Mouse (Mus musculus) cerebellum, adult 11-12 months (tissue): ENCODE measurements at regions not wholly inside any gene's neighbourhood (a gene's known extent, or its start where the extent isn't known, plus 50 kb on each side); places are given as distances from the start of the nearest gene placed in this dataset.

Experiments
- DNase-seq: peaks from one replicate; pipeline ENCODE4 v3.0.0; 2022

DNA sequence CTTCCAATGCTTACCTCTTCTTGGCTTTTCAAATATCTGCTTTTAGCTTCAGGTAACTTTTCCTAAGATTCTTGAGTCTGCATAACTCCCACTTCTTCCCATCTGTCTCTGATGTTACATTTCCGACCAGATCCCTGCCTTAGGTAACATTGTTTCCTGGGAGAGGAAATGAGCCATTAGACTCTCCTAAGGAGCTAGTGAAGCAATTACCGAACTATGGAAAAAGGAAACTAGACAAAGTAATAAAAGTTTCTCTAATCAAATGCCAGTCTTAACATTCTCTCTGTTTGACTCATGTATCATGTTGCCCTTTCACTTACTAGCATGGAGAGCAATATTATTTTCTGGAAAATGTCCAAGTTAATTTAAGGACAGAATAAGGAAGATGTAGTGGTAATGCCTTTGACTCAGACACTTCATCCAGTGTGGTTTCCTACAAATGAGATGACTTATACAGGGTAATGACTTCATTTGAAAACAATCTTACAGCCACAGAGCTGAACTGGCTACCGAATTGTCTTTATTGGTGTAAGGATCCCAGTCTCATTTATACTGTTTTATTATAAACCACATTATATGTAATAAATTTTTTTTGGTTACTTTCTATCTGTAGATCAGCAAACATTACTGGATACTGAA, 263.8 kb upstream of the Fam84a start:
- no peak for DNase-seq

- DNase-seq: no peak
Measured at GRCm38 (mm10) chr12:14411102-14411501, 259.2 kb upstream of the Fam84a start.

DNA sequence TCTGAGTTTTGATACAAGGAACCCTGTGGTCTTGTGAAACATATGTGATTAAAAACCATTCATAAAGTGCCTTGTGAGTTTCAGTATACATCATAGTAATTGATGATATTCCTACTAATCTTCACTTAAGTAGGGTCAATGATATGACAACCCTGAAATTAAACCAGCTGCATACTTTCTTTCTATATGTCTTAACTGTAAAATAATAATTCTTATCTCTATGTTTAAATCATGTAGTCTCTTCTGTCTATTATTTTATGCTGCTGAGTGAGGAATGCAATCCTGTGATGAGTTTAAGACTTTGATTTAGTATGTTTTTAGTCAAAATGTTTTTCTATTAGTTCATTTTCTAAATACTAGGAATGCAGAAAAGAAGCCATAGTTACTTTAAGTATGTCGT, 253.9 kb upstream of the Fam84a start:
- DNase-seq: no peak

- no peak for DNase-seq
Measured at GRCm38 (mm10) chr12:14376211-14376610, 224.4 kb upstream of the Fam84a start.

DNA sequence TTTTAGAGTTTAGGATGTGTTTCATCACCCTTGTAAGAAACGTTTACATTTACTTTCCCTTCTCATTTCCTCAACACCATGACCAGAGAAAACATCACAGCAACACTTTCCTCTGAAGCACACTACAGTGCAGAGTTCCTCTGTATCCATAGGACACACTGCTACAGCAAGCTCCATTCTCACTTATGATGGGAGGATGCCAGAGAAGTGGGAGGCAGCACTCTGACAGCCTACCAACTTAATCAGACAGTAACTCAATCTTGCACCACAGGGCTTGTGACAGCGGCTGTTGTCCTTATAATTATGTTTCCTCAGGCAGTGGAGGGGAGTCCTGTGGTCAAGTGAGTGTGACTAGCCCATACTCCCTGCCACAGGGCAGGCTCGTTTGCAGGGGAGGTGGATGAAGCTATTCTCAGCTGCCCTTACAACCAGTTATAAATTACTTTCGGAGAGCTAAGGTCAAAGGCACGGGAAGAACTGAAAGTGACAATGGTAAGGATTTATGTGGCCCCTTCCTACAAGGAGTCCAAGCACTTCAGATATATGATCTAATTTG, 186.5 kb upstream of the Fam84a start:
- DNase-seq: no peak

GRCm38 (mm10) chr12:14337813-14338212, 186.0 kb upstream of the Fam84a start:
- no peak for DNase-seq

- DNase-seq: no peak
Measured at GRCm38 (mm10) chr12:14318693-14319092, 166.8 kb upstream of the Fam84a start.

DNA sequence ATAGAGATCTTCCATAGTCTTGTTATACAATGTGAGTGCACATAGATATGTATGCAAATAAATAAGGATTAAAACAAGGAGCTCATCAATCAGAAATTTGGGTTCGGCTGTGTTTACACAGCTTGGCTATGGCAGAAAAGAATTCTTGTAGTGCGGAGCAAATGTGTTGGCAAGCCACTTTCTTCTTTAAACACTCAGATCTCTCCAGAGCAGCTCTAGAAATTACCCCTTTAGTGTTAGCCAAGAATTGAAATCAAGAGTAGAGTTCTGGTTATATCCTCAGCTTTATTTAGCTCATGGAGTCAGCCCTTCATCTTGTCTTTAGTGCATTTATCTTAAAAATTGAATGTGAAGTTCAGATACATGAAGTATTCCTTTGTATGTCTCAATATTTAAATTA, 164.5 kb upstream of the Fam84a start:
- DNase-seq: no peak

DNA sequence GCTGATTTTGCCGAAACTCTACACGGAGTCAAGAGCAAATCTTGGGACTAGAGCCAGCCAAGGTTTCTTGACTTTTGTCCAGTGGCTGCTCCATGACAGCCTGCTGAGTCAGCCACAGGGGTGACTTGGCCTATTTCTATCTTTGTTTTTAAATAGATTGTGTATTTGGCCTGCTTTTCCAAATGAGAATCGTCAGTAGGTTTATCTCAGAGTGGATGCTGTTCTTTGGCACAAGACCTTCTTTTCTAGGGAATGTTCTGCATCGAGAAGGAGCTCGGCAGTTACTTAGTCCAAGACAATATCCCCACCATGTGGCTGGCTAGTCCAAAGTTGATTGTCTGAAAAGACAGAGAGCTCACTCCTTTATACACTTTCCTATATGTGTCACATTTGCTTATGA, 163.9 kb upstream of the Fam84a start:
- peak; percentile 15 for DNase-seq

- no peak for DNase-seq
Measured at GRCm38 (mm10) chr12:14302366-14302930, 150.6 kb upstream of the Fam84a start.

- no peak for DNase-seq
Measured at GRCm38 (mm10) chr12:14301676-14302365, 150.0 kb upstream of the Fam84a start.

GRCm38 (mm10) chr12:14292083-14292482, 140.2 kb upstream of the Fam84a start:
- no peak for DNase-seq

DNA sequence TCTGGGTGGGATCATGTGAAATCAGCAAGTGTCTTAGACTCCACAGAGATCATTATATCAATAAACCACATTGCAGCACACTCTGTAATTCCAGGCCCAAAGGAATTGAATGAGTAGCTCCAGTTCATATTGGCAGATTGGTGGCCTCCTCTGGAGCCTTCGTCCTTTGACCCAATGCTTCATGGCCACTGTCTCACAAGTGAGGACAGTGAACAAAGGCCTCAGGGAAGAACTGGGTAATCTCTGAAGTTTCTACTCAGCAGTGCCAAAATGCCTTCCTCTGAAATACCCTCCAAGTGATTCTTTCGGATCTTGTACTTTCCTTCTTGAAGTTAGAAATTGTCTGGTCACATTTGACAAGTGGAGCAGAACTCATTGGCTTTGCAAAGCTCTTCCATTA, 135.8 kb upstream of the Fam84a start:
- DNase-seq: no peak

DNA sequence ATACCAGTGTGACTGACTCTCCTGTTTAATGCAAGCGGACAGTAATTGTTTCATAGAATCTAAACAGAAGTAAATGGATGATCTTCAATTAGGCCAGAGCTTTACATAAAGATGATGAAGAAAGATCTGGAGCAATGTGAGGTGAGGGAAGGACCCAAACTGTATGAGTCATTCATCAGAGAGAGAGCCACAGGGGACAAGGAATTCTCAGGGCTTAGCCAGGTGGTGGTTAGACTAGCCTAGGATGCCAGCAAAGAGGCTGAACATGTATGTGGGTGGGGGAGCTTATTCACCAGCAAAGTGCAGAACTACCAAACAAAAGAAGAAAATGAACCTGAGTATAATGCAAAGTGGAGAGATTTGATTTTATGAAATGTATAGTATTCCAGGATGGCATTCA, 134.8 kb upstream of the Fam84a start:
- DNase-seq: no peak

DNA sequence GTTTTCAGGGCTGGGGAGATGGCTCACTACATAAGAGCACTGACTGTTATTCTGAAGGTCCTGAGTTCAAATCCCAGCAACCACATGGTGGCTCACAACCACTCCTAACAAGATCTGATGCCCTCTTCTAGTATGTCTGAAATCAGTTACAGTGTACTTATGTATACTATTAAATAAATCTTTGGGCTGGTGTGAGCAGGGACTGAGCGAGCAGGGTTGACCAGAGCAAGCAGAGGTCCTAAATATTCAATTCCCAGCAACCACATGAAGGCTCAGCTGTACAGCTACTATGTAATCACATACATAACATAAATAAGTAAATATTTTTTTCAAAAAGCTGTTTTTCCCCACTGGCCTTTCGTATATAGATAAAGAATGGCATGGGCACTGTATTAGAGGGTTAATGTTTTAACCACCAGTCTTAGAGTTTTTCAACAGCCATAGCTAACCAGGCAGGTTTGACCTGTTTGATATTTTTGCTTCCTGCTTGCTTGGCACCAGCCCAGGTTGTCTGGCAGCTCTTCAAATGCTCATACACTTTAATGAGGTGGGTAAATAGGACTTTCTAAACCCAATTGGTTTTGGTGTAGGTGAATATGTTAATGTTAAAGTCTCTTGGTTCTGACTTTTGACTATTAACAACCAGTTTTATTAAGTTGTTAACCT, 134.1 kb upstream of the Fam84a start:
- no peak for DNase-seq

DNA sequence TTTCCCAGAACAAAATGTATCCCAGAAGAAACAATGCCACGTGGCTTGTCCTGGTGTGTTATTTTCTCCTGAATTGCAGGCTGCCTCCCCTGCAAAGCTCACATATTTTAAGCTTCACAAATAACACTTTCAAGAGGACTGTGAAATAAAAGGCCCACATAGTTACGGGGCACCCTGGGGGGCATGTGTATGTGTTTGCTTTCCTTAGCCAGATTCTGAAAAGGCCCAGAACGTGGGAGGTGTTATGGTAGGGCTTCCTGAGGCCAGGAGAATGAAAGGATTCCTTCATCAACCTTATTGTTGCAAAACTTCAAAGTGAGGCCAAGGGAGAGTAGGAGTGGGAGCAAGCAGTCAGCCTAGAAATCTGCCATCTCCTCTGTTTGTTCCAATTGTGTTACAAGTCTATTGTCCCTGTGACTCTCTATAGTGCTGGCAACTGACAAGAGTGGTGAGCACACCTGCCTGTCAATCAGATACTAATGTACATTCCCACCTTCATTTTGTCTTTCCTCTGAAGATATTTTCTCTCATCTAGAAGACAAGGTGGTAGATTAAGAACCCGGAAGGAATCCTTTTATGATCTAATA, 131.3 kb upstream of the Fam84a start:
- no peak for DNase-seq

DNA sequence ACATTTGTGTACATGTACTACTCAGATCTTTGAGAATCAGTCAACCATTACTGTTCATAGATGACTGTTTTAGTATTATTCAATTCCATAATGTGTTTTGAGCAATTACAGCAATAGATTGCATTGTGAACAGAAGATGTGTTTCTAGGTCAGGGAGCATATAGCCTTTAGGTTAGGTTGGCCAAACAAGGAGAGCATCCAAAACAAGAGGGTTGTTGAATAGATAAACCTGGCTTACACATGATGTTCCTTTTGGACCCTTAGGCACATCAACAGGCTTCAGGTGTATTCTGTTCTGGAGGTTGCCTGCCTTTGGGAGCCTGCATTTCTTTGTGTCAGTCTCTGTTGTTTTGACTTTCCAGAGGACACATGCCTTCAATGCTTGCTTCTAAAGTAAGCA, 123.4 kb upstream of the Fam84a start:
- no peak for DNase-seq

DNA sequence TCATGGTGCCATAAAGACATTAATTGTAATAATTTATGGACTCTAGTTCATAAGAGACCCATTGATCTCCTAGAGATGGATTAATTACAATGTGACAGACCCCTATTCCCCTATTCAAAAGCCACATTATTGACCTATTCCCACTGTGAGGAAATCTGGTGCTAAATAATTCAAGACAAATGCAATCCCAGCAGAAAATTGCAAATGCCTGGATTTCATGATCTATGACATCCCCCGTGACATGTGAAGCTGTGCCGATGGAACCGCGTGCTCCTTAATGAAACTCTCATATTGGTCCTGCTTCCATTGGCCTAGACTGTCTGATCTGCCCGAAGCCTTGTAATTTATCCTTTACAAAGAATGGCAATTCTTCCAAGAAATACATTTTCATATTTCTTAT, 122.9 kb upstream of the Fam84a start:
- no peak for DNase-seq

DNA sequence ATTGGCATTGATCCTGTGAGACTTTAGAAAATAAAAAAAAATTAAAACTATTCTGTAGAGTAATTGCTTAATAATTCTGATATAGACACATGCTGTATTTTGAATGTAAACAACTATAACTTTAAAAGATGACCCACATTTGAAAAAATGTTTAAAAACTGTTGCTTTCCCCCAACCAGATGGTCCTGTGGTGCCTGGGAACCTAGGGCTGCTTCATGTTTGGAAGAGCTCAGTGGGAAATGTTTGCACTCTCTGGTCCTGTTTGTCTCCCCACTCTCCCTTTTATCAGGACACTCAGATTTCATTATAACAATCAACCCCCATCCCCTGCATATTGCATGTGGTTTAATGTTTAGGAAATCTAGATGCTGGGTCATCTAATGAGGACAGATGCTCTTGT, 119.4 kb upstream of the Fam84a start:
- no peak for DNase-seq

DNA sequence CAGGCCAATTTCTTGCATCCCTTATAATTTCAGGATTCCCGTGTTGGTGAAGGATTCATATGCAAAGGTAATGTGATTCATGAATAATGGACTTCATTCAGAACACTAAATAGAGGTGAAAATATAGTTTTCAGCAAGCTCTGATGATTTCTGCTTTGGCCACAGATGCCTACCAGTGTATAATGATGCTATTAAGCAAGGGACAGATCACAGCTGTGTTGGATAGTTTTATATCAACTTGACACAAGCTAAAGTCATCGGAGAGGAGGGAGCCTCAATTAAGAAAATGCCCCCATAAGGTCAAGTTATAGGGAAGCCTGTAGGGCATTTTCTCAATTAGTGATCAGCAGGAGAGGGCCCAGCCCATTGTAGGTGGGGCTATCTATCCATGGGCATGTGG, 109.2 kb upstream of the Fam84a start:
- no peak for DNase-seq

DNA sequence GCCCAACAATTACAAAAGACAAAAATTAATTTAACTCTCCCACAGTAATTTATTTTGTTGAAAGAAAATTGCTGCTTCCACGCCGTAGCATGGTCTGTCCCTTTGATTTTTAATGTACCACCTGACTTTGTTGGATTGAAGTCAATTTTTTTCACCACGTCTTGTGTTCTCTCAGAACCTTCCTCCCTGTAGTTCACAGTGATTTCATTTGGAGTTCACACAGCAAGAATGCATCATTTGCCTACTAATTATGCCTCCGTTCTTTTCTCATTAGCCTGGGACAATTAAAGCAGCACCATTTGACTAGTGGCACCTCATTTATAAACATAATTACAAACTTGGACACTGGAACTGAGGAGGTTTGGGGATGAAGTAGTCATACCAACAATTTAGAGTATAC, 108.4 kb upstream of the Fam84a start:
- no peak for DNase-seq

- DNase-seq: no peak
Measured at GRCm38 (mm10) chr12:14253336-14253735, 101.5 kb upstream of the Fam84a start.

DNA sequence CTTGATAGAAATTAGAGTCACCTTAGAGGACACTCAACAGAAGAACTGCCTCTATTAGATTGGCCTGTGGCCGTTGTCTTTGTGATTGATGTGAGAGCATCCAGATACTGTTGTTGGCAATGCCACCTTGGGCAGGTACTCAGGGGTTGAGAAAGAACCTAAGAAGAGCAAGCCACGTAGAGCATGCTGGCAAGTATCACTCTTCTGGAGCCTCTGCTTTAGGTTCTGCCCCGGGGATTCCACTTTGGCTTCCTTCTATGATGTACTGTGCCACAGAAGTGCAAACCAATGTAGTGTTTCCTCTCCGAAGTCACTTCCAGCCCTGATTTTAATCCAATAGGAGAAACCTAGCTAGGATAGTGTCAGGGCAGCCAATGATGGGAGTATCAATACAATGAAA, 98.3 kb upstream of the Fam84a start:
- no peak for DNase-seq
